In the genomic region with DNA sequence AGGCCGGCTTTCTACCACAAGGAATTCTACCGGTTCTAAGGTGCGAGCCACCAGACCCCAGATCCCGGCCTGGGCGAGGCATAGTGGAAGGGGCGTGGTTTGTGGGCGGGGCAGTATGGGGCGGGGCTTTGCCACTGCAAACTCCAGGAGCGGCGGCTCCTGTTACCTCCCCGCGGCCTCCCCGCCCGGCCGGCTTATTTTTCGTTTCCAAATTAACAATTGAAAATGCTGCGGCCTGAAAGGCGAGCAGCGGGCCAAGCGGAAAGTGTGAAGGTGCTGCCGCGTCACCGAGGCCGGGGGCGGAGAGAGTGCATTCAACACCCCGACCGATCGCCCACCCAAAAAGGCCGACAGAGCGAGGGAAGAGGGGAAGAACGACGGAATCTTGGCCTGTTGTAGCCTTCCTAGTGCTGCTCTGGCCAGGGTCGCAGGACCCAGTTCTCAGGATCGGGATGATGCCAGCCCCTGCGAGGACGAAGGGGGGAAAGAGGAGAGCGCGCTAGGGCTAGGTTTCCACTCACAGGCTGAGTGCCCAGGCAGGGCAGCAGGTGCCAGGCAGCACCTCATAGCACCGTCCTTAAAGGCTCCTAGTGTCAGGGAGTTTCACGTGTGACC, we compare ENCODE assay signal across 8 mouse cellular contexts. TPM values are rescaled to one million over a fixed set of nuclear protein-coding genes. Genes with fewer than 3 reads are reported as not detected.
DNase-seq lines count a peak whose midpoint lies in the region; ATAC-seq and TF ChIP-seq lines count a peak whose summit lies in the region.

No protein-coding gene starts in this region.

- H3K4me3 ChIP-seq in intestine, embryonic 14.5 days (ENCODE audit: low read depth, low read length): peak overlapping the region; percentile 46
- peak overlapping the region; percentile 60 for H3K4me3 ChIP-seq in liver, postnatal 0 days (ENCODE audit: low read depth, low read length)
- peak overlapping the region; percentile 49 for H3K4me3 ChIP-seq in neural tube, embryonic 13.5 days

- peak; percentile 41 for DNase-seq in right cerebral cortex, postnatal 4 days
- DNase-seq in right cerebral cortex, postnatal 10 days (ENCODE audit: low spot score in 2 of 2): no peak
- DNase-seq in cerebellum, postnatal 36 days: peak; percentile 46 to 64
- peak; percentile 71 for DNase-seq in gastrocnemius, postnatal 25 days
- DNase-seq in intestine, embryonic 14.5 days (ENCODE audit: low spot score): peak; percentile 88
- peak; percentile 87 for DNase-seq in liver, postnatal 0 days
- peak; percentile 64 to 70 for DNase-seq in thymus, postnatal 36 days

- peaks cover 21% of the 10 kb centered on the region; the same call in 1 of the 2 replicates for H3K4me1 ChIP-seq in intestine, embryonic 14.5 days (replicated peaks; ENCODE audit: control insufficient read depth, insufficient read depth, low read length)
- peaks cover 13% of the 10 kb centered on the region for H3K4me1 ChIP-seq in liver, postnatal 0 days (ENCODE audit: insufficient read depth)
- H3K4me1 ChIP-seq in neural tube, embryonic 13.5 days (replicated peaks): peaks cover 22% of the 10 kb centered on the region

- H3K9ac ChIP-seq in intestine, embryonic 14.5 days (ENCODE audit: low read length): peak overlapping the region; percentile 37; the same call in 1 of the 2 replicates
- peak overlapping the region; percentile 34 for H3K9ac ChIP-seq in liver, postnatal 0 days (replicated peaks)
- peak overlapping the region; percentile 68 for H3K9ac ChIP-seq in neural tube, embryonic 13.5 days

- WGBS in intestine, embryonic 14.5 days: 2% methylated on average over 39 of the region's 40 CpGs
- under 1% methylated on average over 40 of the region's 40 CpGs for WGBS in liver, postnatal 0 days (ENCODE audit: insufficient replicate concordance)
- WGBS in neural tube, embryonic 13.5 days: under 1% methylated on average over 40 of the region's 40 CpGs

- H3K27me3 ChIP-seq in intestine, embryonic 14.5 days (replicated peaks; ENCODE audit: control insufficient read depth, insufficient read depth, low read length): 0 out of 2 replicates have a peak, but pooled peaks cover 5% of the 10 kb centered on the region
- H3K27me3 ChIP-seq in liver, postnatal 0 days (ENCODE audit: insufficient read depth, low read length): peaks cover 42% of the 10 kb centered on the region
- H3K27me3 ChIP-seq in neural tube, embryonic 13.5 days: peaks cover 27% of the 10 kb centered on the region

- no peaks in the 10 kb centered on the region for H3K36me3 ChIP-seq in intestine, embryonic 14.5 days (ENCODE audit: control insufficient read depth, insufficient read depth, low read length)
- H3K36me3 ChIP-seq in liver, postnatal 0 days (replicated peaks; ENCODE audit: insufficient read depth, low read length): no peaks in the 10 kb centered on the region
- no peaks in the 10 kb centered on the region for H3K36me3 ChIP-seq in neural tube, embryonic 13.5 days

- H3K4me2 ChIP-seq in intestine, embryonic 14.5 days (ENCODE audit: low read length): peak overlapping the region; percentile 88
- peak overlapping the region; percentile 89 for H3K4me2 ChIP-seq in liver, postnatal 0 days (ENCODE audit: low read depth, low read length)
- peak overlapping the region; percentile 83 for H3K4me2 ChIP-seq in neural tube, embryonic 13.5 days

- H3K27ac ChIP-seq in intestine, embryonic 14.5 days (ENCODE audit: low read depth): no peak overlapping the region
- no peak overlapping the region for H3K27ac ChIP-seq in liver, postnatal 0 days (ENCODE audit: low read depth)
- no peak overlapping the region for H3K27ac ChIP-seq in neural tube, embryonic 13.5 days (replicated peaks)

- no peaks in the 10 kb centered on the region for H3K9me3 ChIP-seq in intestine, embryonic 14.5 days (ENCODE audit: control insufficient read depth, low read length)
- no peaks in the 10 kb centered on the region for H3K9me3 ChIP-seq in liver, postnatal 0 days (ENCODE audit: low read length)
- H3K9me3 ChIP-seq in neural tube, embryonic 13.5 days: no peaks in the 10 kb centered on the region

- ATAC-seq in intestine, embryonic 14.5 days (replicated peaks; ENCODE audit: low FRiP score, low TSS enrichment, low read depth): peak; percentile 85
- ATAC-seq in liver, postnatal 0 days: peak; percentile 87
- peak; percentile 81 for ATAC-seq in neural tube, embryonic 13.5 days (ENCODE audit: low read depth)

- TF ChIP-seq CTCF in liver, postnatal 0 days (IDR thresholded peaks at IDR 0.05; ENCODE audit: low read depth): no peak

- no peak for TF ChIP-seq EP300 in liver, postnatal 0 days (IDR thresholded peaks at IDR 0.05; ENCODE audit: low read depth)

RNA-seq across cellular contexts. Expression of a gene that starts 17.3 kb away (rescaled TPM):
- 10 to 100 TPM; 15.9 to 18.0 TPM for total RNA-seq in gastrocnemius, postnatal 25 days (2021)
- 2.1 and 2.7 TPM in 2 replicates for polyA plus RNA-seq in intestine, embryonic 14.5 days (2014; fragmentation: Nextera tagmentation; extraction: Ambion mirVana)
- 0.14 and 0.20 TPM in 2 replicates for polyA plus RNA-seq in liver, postnatal 0 days (2015; fragmentation: Nextera tagmentation; extraction: Ambion mirVana)
- polyA plus RNA-seq in neural tube, embryonic 13.5 days (2015; fragmentation: Nextera tagmentation; extraction: Ambion mirVana): 5.0 and 5.8 TPM in 2 replicates

Comparison
In these comparisons a context has a peak if more than half of its experiments do, and no peak if none do; other contexts are left out.
1. DNase-seq: peak in right cerebral cortex, postnatal 4 days (single experiment), cerebellum, postnatal 36 days (2 of 2), gastrocnemius, postnatal 25 days (single experiment), intestine, embryonic 14.5 days (single experiment), liver, postnatal 0 days (single experiment) and thymus, postnatal 36 days (2 of 2); none in right cerebral cortex, postnatal 10 days (0 of 2).
2. Peak in every context shown above with its lines, with median percentiles within 50 percentile points of each other: ATAC-seq, H3K4me2 ChIP-seq, H3K4me3 ChIP-seq and H3K9ac ChIP-seq.